Mouse (Mus musculus): ENCODE results near the gene Drosha.
"Not testable (repeated sequence)": the region's sequence is repeated elsewhere in the genome, so short reads cannot be mapped to it uniquely, and the experiment has no call there.

Gene Drosha

GRCm38 (mm10) chr15:12824197-12824952 is at the start of gene Drosha, which contains the start of gene 6030458C11Rik:
TSS of gene Drosha (plus strand) at chr15:12824815.
TSS of gene 6030458C11Rik (minus strand) at chr15:12824649.
- peak; percentile 100 for DNase-seq (ENCODE audit: low read depth, low spot score)

GRCm38 (mm10) chr15:12781296-12781695 is 43.3 kb upstream of the Drosha start:
- no peak for DNase-seq (ENCODE audit: low read depth, low spot score)

GRCm38 (mm10) chr15:12781729-12782326 is 42.8 kb upstream of the Drosha start:
- no peak for DNase-seq (ENCODE audit: low read depth, low spot score)

GRCm38 (mm10) chr15:12788536-12788935 is 36.1 kb upstream of the Drosha start:
- no peak for DNase-seq (ENCODE audit: low read depth, low spot score)

- no peak for DNase-seq (ENCODE audit: low read depth, low spot score)
These were observed 35.2 kb upstream of the Drosha start for GRCm38 (mm10) chr15:12789406-12789867.

- no peak for DNase-seq (ENCODE audit: low read depth, low spot score)
These were observed 30.3 kb upstream of the Drosha start for GRCm38 (mm10) chr15:12794311-12794710.

- peak; percentile 87 for DNase-seq (ENCODE audit: low read depth, low spot score)
These were observed 29.1 kb upstream of the Drosha start for GRCm38 (mm10) chr15:12795457-12795894.

GRCm38 (mm10) chr15:12795909-12796470 is 28.6 kb upstream of the Drosha start:
- no peak for DNase-seq (ENCODE audit: low read depth, low spot score)

GRCm38 (mm10) chr15:12798043-12798442 is 26.6 kb upstream of the Drosha start:
- DNase-seq (ENCODE audit: low read depth, low spot score) = no peak

- DNase-seq (ENCODE audit: low read depth, low spot score) = no peak
These were observed 24.0 kb upstream of the Drosha start for GRCm38 (mm10) chr15:12800405-12801141.

- DNase-seq (ENCODE audit: low read depth, low spot score) = not testable (repeated sequence)
These were observed 23.5 kb upstream of the Drosha start for GRCm38 (mm10) chr15:12801142-12801506.

GRCm38 (mm10) chr15:12805071-12805470 is 19.5 kb upstream of the Drosha start:
- DNase-seq (ENCODE audit: low read depth, low spot score) = no peak

- DNase-seq (ENCODE audit: low read depth, low spot score) = no peak
These were observed 17.5 kb upstream of the Drosha start for GRCm38 (mm10) chr15:12807088-12807487.

- DNase-seq (ENCODE audit: low read depth, low spot score) = no peak
These were observed 15.3 kb upstream of the Drosha start for GRCm38 (mm10) chr15:12809305-12809704.

- no peak for DNase-seq (ENCODE audit: low read depth, low spot score)
These were observed 12.0 kb upstream of the Drosha start for GRCm38 (mm10) chr15:12812646-12813045.

- DNase-seq (ENCODE audit: low read depth, low spot score) = no peak
These were observed 7.0 kb upstream of the Drosha start for GRCm38 (mm10) chr15:12817592-12817991.

GRCm38 (mm10) chr15:12822416-12823395 is 1.9 kb upstream of the Drosha start:
- no peak for DNase-seq (ENCODE audit: low read depth, low spot score)

GRCm38 (mm10) chr15:12823455-12824119 is 1.0 kb upstream of the Drosha start:
- DNase-seq (ENCODE audit: low read depth, low spot score) = peak; percentile 15

- peak; percentile 51 for DNase-seq (ENCODE audit: low read depth, low spot score)
These were observed 350 bp downstream of the Drosha start for GRCm38 (mm10) chr15:12824965-12825364.

- no peak for DNase-seq (ENCODE audit: low read depth, low spot score)
These were observed 793 bp downstream of the Drosha start for GRCm38 (mm10) chr15:12825408-12825807.

All from 3T3-L1 (cell line).